Mouse (Mus musculus) brain, embryonic 14.5 days (tissue): ENCODE measurements around the gene Gstp2.

ENCODE experiments used
- CTCF ChIP-seq: fragments of 200-500 bp; IDR thresholded peaks from 2 replicates; pipeline ENCODE4 v1.5.1; 2012; ENCODE audit warnings: inconsistent platforms, mild to moderate bottlenecking, moderate library complexity, borderline replicate concordance; ENCODE audit not compliant: insufficient read depth, insufficient read length; ENCODE audit errors: extremely low read depth
- POLR2A ChIP-seq: fragments of 200-500 bp; IDR thresholded peaks from 2 replicates; pipeline ENCODE4 v1.6.1; 2012; ENCODE audit warnings: mild to moderate bottlenecking, inconsistent platforms, borderline replicate concordance; ENCODE audit not compliant: poor library complexity, insufficient read depth, insufficient read length, severe bottlenecking; ENCODE audit errors: extremely low read depth

DNA sequence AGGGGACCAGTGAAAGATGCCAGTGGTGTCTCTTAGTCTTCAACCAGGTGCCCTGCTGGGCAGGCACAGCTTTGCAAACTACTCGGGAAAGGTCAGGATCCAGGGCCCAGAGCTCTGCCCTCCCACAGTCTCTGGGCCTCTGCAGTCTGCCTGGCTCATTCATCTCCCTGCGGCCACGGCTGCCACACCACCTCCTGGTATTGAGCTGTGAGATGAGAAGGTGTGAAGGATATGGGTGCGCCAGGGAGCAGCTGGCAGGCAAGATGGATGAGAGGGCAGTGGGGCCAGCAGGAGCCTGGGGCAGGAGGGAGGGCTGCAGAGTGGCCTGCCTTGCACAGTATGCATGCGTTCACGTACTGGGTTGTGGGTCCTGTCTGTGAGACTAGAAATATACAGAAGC lies 55.0 kb downstream of the Gstp2 start:
- no peak for TF ChIP-seq POLR2A
- no peak for TF ChIP-seq CTCF
